Mouse (Mus musculus) G1E (cell line): ENCODE data around the gene Plb1.

ENCODE experiments used
- CTCF ChIP-seq: IDR thresholded peaks from 2 replicates; pipeline ENCODE4 v1.5.1; 2012; ENCODE audit warnings: low read depth, low read length, inconsistent platforms, mixed read lengths
- GATA1 ChIP-seq: IDR thresholded peaks from 2 replicates; pipeline ENCODE4 v1.6.1; 2012; ENCODE audit warnings: borderline replicate concordance, low read length, inconsistent platforms, mixed read lengths
- POLR2AphosphoS5 ChIP-seq: IDR thresholded peaks from 2 replicates; pipeline ENCODE4 v1.6.1; 2012; ENCODE audit warnings: low read depth, low read length, inconsistent platforms; ENCODE audit not compliant: insufficient replicate concordance

DNA sequence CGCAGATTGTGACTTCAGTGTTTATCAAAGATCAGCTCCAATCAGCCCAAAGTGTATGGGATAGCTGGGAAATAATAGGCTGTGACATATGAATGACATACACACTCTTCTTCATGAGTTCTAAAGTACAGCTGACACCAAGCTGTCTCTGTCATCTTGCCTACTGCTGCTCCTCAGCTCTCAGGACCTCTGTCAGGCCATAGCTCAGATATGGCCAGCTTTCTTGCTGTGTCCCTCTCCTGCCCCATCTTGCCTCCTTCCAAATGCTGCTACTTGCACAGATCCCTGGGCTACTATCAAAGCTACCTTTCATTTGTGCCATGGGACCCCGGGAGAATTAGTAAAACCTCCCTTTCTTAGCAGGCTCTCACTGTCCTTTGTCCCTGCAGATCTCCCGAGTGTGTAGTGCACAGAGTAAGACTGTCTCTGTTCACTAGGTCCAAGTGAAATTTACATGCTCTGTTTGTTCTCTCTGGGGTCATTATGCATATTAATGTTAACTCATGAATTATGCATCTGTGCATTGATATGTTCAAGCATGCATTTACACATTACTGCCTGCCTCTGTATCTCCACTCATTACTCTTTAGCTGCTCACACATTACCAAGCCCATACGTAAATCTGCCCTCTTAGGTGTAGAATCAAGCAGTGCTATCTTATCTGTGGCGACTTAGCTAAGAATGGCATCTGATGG, 45.6 kb downstream of the Plb1 start:
- no peak for TF ChIP-seq CTCF
- TF ChIP-seq POLR2AphosphoS5 = no peak
- TF ChIP-seq GATA1 = no peak
